ENCODE assay signal across 28 mouse cellular contexts in the genomic region with DNA sequence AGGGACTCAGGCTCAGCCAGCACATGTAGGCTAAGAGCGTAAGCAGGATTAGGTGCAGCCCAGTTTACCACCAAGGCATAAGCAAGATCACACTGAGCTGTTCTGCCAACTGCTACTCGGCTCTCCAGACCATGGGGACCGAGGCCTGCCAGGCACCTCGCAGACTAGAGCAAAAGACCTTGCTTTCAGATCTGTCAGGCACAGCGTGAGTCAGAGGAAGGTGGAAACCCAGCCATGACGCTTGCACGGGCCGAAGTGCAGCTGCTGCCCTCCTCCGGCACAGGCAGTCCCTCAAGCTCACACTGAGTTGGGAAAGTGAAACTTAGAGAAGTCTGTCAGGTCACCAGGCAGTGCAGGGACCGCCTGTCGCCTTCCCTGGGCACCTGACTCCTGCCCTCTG.
DNase-seq lines count a peak whose midpoint lies in the region; ATAC-seq and TF ChIP-seq lines count a peak whose summit lies in the region.
"Had no signal": no experiment of that assay in that cellular context is flagged by ENCODE, and none has a peak within 500 bp of the region (broad histone marks: within the 10 kb centered on the region; RNA-seq: fewer than 3 reads in every experiment).

No protein-coding gene starts in this region.

- H3K4me2 ChIP-seq in midbrain, embryonic 15.5 days, result no peak overlapping the region
- H3K4me2 ChIP-seq: embryonic facial prominence, embryonic 13.5 days; forebrain, embryonic 12.5 days; heart, embryonic 13.5 days; liver, embryonic 15.5 days; lung, embryonic 15.5 days; midbrain, embryonic 13.5 days; neural tube, embryonic 12.5 days had no signal

- no peak for TF ChIP-seq POLR2A in cerebellum, adult 2 months (IDR thresholded peaks at IDR 0.05; ENCODE audit: borderline replicate concordance, insufficient read depth, low read length)

- intact Hi-C loops in gastrocnemius, postnatal 14 days (cut with DNase I; ENCODE audit: low total_unique reads), result no loop called here

- no peak overlapping the region for H3K27ac ChIP-seq in cerebellum, adult 2 months (ENCODE audit: insufficient read depth, low read length)
- H3K27ac ChIP-seq in midbrain, embryonic 15.5 days, result no peak overlapping the region
- H3K27ac ChIP-seq: embryonic facial prominence, embryonic 13.5 days; heart, embryonic 13.5 days; limb, embryonic 10.5 days; liver, embryonic 15.5 days; lung, embryonic 15.5 days; neural tube, embryonic 12.5 days had no signal

- DNase-seq in cerebellum, adult 2 months, result peak; percentile 66 to 72
- no peak for DNase-seq in cerebellum, adult 11-12 months
- DNase-seq in gastrocnemius, postnatal 14 days, result peak; percentile 29
- no peak for DNase-seq in gastrocnemius, postnatal 10 days
- DNase-seq in adrenal gland, postnatal 25 days, result peak; percentile 64
- DNase-seq in ovary, postnatal 14 days (ENCODE audit: low spot score), result no peak
- DNase-seq: embryo, embryonic 11 days; heart, adult 2 months; heart, postnatal 14 days; kidney, adult 11 months; liver; lung, postnatal 36 days; right cerebral cortex, adult 18-20 months; right cerebral cortex, postnatal 4 days; thymus, adult 18-20 months; thymus, postnatal 36 days had no signal

- WGBS in cerebellum, adult 2 months, result 38% methylated on average over 11 of the region's 11 CpGs
- 92% methylated on average over 11 of the region's 11 CpGs for WGBS in midbrain, embryonic 15.5 days

- no peak overlapping the region for H3K9ac ChIP-seq in midbrain, embryonic 15.5 days
- H3K9ac ChIP-seq: embryonic facial prominence, embryonic 13.5 days; forebrain, embryonic 12.5 days; heart, embryonic 13.5 days; liver, embryonic 15.5 days; lung, embryonic 15.5 days; neural tube, embryonic 12.5 days had no signal

- ATAC-seq in midbrain, embryonic 15.5 days (replicated peaks), result no peak
- ATAC-seq: hindbrain, postnatal 0 days; midbrain, embryonic 13.5 days had no signal

- H3K4me3 ChIP-seq in cerebellum, adult 2 months (replicated peaks; ENCODE audit: insufficient read depth, low read depth, low read length), result no peak overlapping the region
- H3K4me3 ChIP-seq in midbrain, embryonic 15.5 days, result no peak overlapping the region
- H3K4me3 ChIP-seq: embryonic facial prominence, embryonic 13.5 days; erythroblast, embryonic 14.5 days; forebrain, embryonic 12.5 days; heart, adult 2 months; heart, embryonic 13.5 days; limb, embryonic 10.5 days; liver, embryonic 15.5 days; lung, embryonic 15.5 days; megakaryocyte, embryonic 14.5 days; midbrain, embryonic 13.5 days; neural tube, embryonic 12.5 days had no signal

- no peaks in the 10 kb centered on the region for H3K27me3 ChIP-seq in cerebellum, adult 2 months (ENCODE audit: control insufficient read depth, insufficient read depth, low read length)
- no peaks in the 10 kb centered on the region for H3K27me3 ChIP-seq in midbrain, embryonic 15.5 days (replicated peaks)
- H3K27me3 ChIP-seq: embryonic facial prominence, embryonic 13.5 days; forebrain, embryonic 12.5 days; heart, embryonic 13.5 days; liver, embryonic 15.5 days; lung, embryonic 15.5 days; midbrain, embryonic 13.5 days; neural tube, embryonic 12.5 days had no signal

- TF ChIP-seq CTCF in cerebellum, adult 2 months (IDR thresholded peaks at IDR 0.05; ENCODE audit: borderline replicate concordance, insufficient read depth, low read depth, low read length), result no peak

- peaks cover 51% of the 10 kb centered on the region for H3K4me1 ChIP-seq in cerebellum, adult 2 months (ENCODE audit: control insufficient read depth, insufficient read depth, low read length)
- H3K4me1 ChIP-seq in midbrain, embryonic 15.5 days, result peaks cover 30% of the 10 kb centered on the region
- H3K4me1 ChIP-seq: embryonic facial prominence, embryonic 13.5 days; heart, embryonic 13.5 days; liver, embryonic 15.5 days; lung, embryonic 15.5 days had no signal

- no peaks in the 10 kb centered on the region for H3K36me3 ChIP-seq in midbrain, embryonic 15.5 days (replicated peaks)

- no peaks in the 10 kb centered on the region for H3K9me3 ChIP-seq in midbrain, embryonic 15.5 days
- H3K9me3 ChIP-seq: embryonic facial prominence, embryonic 13.5 days; forebrain, embryonic 12.5 days; limb, embryonic 10.5 days; liver, embryonic 15.5 days; lung, embryonic 15.5 days; neural tube, embryonic 12.5 days had no signal

Comparison
In these comparisons a context has a peak if more than half of its experiments do, and no peak if none do; other contexts are left out.
1. DNase-seq: peak in cerebellum, adult 2 months (2 of 2), gastrocnemius, postnatal 14 days (single experiment) and adrenal gland, postnatal 25 days (single experiment); none in cerebellum, adult 11-12 months (single experiment), gastrocnemius, postnatal 10 days (single experiment) and ovary, postnatal 14 days (single experiment).